Mouse (Mus musculus): ENCODE results near the gene Pde4c.
A peak's percentile ranks its signal among the peaks of the same experiment; 100 is the strongest.

Pde4c gene

DNA sequence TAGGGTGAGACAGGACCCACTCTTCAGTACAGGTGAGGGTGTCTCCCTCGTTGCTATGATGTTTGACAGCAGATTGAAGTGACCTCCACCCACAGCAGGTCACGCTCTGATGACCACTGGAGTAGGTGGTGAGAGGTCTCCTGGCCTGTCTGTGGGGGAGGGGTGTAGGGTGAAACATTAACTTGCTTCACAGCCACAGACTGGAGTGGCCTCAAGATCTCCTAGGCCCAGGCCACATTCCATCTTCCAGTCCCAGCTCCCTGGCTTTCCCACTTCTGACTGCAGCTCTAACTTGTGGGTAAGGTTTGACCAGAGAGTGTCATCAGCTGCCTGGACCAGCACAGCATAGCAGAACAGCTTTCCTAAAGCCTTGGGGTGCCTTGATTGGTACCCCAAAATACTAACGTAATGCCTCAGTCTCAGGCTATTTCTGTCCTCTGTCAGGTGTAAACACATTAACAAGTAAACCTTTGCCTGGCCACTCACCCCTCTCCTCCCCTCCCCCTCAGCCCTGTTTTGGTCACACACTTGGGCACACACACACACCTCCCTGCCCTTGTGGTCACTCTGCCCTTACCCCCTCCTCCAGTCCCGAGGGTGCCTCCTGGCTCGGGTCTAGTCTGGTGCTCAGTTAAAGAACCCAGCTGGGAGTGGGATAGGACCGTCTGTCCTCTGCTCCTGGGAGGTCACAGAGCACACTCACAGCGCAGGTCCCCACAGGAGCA, at the start of gene Pde4c:
Gene Pde4c (plus strand): TSS at position 235 of the 725 bp plus-strand sequence.
- DNase-seq = peak; percentile 97

DNA sequence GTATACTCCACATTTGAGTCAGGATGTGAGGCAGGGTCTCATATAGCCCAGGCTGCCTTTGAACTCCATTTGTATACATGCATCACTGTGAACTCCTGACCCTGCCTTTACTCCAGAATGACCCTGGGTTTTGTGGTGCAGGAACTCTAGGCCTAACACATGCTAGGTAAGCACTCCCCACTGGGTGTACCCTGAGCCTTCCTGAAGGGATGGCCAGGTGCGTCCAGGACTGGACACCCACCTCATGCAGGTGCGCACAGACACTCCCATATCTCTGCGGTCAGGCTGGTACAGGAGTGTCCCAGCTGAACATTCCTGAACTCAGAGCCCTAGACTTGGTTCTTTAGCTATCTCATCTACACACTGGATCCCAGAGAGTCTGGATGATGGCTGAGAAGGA, 49.4 kb upstream of the Pde4c start:
- DNase-seq = no peak

DNA sequence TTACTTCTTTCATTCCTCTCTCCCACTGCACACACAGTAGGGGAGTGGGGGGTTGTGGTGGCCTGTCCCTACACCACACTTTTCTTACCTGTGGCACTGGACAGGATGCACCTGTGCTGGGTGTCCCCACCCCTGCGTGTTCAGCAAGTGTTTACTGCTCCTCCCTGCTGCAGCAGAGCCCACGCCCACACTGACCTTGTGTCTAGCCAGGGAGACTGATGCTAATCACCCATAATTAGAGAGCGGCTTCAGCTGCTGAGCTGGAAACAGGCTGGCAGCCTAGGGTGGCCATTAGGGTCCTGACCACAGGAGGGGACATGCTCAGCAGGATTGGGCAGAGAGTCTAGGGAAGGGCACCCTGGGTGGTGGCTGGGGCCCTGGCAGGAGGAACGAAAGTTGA, 48.8 kb upstream of the Pde4c start:
- DNase-seq = peak; percentile 59

DNA sequence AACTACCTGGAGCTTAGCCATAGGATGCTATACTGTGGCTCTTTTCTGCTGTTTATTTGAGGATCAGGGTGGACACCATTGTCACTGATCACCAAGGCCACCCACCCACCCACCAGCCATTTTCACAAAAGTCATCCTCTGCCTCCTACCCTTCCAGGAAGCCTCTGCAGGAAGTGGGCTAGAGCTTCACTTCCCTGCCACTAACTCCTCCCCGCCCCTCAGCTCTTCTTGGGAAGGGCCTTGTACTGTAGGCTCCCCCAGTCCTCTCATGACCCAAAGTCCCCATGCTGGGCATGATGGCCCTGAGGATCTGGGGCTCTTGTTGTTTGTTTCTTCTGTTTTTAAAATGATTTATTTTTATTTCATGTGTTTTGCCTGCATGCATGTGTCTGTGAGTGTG, 48.2 kb upstream of the Pde4c start:
- DNase-seq = no peak

DNA sequence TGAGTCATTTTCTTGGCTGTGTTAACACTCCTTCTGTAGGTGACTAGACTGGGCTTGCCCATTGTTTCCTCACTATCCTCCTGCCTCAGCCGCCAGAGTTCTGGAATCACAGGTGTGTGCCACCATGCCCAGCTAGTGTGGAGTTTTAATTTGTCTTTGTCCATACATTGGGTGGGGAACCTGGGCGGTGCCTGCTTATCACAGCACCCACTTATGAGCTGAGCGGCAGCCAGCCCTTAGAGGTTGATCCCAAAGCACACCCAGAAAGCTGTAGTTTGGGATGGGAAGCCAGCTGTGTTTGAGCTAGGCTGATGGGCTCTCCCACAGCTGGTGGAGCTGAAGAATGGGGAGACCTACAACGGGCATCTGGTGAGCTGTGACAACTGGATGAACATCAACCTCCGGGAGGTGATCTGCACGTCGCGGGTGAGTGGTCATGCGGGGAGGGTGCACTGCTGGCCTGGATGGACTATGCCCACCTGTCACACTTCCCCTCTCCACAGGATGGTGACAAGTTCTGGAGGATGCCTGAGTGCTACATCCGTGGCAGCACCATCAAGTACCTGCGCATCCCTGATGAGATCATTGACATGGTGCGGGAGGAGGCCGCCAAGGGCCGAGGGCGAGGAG, 46.0 kb upstream of the Pde4c start:
- DNase-seq = peak; percentile 80

DNA sequence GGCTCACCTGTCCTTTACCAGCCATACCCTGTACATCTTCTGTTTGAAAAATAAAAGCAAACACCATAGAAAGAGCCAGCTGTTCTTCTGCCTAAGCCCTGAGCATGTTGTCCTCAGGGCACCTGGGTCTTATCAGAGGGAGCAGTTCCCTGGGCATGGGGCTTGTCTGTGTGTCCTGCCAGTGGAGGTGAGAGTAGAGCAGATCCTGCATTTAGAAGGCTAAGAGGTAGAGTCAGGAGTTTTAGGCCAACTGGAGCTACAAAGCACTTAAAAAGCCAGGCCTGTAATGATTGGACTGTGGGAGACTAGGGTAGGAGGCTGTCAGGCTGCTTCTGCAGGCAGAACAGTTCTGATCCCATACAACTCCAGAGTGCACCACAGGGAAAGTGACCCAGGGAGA, 44.8 kb upstream of the Pde4c start:
- no peak for DNase-seq

DNA sequence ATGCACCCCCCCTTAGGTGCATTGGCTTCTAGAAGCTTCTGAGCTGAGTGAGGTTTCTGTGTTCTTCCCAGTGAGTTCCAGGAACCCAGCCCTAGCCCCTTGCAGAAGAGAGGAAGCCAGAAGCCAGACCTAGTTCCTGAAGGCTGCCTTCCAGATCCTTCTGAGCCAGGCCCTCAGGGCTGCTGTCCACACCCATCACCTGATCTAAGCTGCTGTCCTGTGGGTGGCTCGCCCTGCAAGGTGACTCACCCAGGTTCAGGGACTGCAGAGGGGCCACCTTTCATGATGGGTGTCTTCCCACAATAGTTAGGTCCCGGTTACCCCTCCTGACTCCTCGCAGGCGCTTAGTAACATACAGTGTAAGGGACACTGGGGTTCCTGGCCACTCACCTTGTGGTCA, 44.1 kb upstream of the Pde4c start:
- DNase-seq = no peak

DNA sequence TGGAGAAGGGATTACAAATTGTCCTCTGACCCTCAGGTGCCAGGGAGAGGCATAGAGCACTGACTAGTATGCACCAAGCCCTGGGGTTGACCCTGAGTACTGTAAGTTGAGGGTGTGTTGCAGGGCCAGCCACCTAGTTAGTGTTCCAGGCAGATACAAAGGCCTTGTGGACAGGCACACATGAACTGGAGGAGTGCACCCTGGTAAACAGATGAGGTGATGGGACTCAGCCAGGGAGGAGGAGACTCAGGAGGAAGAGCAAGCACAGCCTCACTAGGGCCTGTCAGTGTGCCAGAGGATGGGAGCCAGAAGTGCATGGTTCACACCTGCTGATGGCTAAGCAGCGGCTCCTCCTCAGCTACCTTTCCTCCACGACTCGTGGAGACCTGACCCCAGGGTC, 43.5 kb upstream of the Pde4c start:
- peak; percentile 92 for DNase-seq

DNA sequence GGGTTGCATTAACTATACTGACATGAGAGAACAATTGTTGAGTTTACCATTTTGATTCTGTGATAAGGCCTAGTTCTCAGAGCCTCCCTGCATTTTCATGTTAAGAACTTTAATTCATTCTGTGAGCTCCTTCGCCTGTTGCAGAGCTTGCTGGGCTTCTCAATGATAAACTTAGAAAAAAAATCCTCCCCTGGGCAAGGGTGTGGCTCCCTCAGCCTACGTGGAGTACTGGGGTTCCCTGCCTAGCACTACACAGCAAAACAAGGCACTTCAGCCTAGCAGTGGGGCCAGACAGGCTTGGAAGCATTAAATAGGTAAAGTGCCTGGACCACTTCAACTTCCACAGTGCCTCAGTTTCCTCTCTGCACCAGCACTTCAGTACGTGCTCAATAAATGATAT, 42.1 kb upstream of the Pde4c start:
- DNase-seq = no peak

DNA sequence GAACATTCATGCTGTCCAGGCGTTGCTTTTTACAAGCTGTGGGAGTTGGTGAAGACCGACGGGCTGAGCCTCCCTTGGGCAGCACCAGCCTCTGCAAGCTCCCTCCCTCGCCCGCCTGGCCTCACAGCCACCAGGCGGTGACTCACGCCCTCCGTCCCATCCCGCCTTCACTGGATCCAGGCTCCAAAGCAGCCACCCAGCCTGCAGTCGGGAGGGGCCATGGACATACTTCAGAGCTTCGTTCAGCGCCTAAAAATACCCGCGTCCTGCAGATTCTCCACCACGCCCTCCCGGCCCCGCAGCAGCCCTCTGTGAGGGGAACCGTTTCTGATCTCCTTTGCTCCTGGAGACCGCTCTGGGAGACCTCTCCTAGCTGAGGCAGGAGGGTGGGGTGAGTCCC, 41.3 kb upstream of the Pde4c start:
- no peak for DNase-seq

DNA sequence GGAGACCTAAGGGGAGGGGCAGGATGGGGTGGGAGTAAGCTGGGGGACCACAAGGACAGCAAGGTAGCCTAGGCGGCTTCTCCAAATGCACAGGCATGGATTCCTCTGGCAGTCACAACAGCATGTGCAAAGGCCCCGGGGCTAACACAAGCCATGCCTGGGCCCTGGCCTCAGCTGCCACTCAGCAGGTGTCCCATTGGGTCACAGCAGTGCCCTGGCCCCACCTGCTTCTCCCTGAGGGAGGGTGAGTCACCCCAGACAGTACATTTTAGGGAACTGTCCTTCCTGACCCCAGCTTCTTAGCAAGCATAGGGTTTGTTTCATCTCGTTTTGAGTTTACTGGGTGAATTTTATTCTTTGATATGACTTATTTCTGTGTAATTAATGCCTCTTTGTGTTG, 40.8 kb upstream of the Pde4c start:
- DNase-seq = no peak

DNA sequence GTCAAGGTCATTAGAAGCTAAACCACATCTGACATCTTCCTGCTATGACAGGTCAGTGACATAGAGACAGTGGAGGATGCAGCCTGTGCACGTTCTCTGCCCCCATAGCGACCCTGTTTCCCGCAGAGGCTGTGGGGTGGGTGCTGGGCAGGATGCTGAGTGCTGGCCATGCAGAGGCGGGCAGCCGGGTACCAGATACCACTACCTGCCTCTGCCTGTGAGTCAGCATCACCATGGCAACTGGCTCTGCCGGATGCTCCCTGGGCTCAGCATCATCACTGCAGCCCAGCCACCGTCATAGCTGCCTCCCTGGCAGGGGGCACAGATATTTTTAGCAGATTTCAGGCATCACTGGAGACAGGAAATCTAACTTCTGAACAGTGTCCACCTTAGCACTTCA, 39.2 kb upstream of the Pde4c start:
- no peak for DNase-seq

DNA sequence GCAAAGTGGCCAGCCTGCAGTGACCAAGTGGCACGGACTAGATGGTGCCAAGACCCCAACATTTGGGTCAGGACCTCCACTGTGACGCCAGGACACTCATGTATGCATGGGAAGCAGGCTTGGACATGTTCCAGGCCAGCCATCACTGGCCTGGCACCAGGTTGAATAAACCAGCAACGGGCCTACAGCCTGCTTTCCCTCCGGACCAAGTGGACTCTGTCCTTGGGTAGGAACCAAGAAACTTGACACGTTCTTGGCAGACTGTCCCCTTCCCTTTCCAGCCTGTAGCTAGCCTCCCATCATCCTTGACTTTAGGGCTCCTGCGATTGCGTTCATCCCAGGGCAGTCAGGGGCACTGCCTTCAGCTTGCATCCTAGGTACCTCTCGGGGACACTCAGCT, 35.9 kb upstream of the Pde4c start:
- peak; percentile 87 for DNase-seq

DNA sequence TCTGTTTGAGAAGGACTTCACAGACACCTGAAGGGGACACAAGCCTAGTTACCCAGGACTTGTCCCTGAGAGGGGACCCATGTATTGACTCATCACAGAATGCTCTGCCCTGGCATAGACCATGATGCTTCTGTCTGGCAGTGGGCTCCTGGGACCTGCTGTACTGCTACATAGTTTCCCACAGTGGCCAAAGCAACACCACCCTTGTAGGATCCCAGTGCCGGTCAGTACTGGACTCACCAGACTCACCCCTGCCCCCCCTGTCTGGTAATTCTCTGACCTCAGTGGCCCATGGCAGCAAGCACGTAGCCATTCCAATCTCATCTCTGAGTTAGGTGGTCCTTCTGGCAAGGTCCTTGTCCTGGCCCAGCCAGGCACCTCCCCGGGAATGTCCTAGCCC, 35.4 kb upstream of the Pde4c start:
- DNase-seq = no peak

DNA sequence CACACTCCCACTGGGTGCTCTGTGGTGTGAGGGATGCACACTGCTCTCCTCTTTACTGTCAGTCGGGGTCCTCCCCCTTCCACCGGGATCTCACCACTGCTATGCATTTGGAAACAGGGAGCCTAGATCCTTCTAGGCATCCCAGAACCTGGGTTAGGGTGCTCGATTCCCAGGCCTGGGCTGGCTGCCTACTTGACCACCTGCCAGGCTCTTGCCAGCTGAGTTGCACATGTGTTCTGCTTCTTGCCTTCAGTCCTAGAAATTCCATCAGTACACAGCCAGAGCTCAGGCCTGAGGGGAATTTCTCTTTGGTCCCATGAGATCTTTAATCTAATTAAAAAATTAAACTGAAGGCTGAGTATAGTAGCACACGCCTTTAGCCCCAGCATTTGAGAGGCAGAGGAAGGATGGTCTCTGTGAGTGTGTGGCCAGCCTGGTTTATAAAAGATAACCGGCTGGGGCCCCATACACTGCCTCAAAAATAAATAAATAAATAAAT, 33.6 kb upstream of the Pde4c start:
- no peak for DNase-seq

DNA sequence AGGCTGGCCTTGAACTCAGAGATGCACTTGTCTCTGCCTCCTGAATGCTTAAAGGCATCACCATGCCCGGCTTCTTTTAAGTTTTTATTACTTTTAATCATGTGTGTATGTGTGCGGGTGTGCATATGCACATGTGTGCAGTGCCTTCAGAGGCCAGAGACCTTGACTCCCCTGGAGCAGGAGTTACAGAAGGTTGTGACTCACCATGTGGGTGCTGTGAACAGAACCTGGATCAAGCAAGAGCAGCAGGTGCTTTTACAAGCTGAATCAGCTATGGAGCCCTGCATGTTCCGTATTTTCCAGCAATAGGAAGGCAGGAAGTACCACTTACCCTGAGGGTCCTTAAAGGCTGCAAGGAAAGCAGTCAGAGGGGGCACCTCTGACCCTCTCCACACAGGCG, 32.3 kb upstream of the Pde4c start:
- no peak for DNase-seq

DNA sequence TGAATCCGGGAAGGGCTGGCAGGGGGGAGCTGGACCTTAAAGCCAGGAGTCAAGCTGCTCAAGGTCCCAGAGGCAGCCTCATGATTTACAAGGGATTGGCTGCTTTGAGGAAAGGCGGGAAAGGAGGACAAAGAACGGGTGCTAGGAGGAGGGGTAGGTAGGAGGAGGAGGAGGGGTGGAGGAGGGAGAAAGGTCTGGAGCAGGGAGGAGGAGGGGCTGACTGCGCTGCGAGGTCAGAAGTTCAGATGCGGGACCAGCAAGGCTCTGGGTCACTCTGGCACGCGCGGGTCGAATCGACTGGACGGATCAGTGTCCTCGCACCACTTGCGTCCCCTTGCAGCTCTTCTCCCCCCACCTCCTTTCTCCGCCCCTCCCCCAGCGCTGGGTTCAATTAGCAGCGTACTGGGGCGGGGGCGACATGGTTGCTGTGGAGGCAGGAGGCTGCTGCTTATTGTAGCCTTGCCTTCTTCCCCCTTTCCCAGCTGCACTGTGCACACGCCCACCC, 31.7 kb upstream of the Pde4c start:
- DNase-seq = peak; percentile 76

DNA sequence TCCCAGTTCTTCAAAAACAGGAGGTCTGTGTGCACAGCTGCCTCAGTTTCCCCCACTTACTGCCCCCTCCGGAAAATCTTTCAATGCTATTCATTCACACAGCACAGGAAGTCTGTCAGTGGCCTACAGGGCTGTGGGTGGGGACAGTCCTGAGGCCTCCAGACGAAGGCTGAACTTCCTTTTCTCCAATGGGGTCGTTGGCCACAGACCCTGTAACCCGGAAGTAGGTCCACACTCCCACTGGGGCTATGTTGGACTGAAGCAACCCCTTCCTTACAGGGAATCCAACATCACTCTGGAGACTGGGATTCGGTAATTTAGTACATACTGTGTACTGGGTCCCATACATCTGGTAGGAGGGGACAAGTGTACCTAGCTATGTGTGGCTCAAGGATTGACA, 29.9 kb upstream of the Pde4c start:
- DNase-seq = no peak

DNA sequence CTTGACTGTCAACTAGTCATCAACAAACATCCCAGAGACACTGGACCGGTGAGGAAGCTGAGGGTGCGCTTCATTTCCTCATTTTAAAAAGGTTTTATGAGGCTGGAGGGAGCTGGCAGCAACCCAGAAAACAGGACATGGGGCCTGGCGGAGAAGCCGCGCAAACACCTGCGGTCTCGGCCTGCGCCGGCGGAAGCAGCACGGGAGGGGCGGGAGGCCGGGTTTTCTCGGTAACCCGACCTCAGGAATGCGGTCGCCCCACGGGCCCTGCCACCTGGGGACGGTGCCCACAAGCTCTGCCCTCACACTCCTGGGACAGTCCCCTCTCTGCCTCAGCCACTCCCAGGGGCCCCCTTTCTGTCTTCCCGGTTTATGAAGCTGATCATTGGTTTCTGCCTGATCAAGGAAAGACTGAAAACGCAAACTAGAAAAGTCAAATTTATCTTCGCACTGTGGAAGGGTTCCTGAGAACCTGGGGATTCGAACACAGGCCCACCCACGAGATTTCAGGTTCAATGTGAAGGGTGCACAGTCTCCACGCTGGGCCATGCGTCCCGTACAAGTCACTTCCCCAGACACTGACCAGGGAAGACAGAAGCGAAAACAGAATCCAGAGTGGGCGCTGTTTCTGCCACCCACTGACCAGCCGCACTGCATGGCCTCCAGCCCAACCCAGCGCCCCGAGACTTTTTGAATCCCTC, 28.1 kb upstream of the Pde4c start:
- DNase-seq = peak; percentile 71

DNA sequence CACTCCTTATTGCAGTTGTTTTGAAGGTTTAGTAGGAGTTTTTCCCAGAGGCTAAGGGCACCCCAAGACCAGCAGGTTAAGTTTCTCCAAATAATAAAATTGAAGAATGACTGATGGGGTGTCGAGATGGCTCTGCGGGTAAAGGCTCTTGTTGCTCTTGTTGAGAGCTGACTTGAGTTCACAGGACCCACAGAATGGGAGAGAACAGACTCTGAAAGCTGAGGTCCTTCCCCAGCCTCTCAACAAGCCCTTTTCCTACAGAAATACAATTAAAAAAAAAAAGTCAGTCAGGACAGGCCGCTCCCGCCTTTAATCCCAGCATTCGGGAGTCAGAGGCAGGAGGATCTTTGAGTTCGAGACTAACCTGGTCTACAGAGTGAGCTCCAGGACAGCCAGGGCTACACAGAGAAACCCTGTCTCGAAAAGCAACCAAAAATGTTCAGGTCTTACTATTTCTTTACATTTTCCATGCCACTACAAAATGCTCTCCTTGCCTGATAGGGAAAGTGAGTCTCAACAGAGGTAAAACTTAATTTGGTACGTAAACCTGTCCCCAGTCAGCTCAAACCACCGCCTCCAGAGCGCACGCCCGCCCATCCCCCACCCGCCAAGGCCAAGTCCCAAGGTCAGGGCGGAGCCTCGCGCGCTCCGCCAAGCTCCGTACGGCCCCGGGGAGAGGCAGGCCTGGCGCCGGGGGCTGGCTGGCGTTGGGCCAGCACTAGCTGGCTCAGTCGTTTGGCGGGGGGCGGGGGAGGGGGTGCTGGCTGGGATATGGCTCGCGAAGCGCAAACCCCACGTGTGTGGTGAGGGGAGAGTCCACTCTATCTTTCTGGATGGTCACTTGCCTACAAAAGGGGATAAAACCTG, 27.3 kb upstream of the Pde4c start:
- DNase-seq = peak; percentile 73

DNA sequence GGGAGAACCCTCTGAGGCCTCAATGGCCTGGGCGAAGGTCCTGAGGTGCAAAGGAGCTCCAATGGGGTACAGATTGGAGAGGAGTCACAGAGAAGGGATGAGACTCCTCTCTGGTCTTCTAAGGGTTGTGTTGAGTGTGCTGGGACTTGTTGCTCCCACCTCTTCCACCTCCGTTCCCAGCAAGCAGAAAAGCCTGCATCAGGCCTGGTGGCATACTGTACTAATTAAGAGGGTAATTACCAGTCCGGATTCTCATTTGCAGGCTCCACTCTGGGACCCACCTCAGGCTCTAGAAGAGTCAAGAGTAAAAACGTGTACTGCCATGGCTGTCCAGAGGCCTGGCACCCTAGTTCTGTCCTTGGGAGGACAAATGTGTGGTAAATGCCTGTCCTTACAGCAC, 26.6 kb upstream of the Pde4c start:
- no peak for DNase-seq

DNA sequence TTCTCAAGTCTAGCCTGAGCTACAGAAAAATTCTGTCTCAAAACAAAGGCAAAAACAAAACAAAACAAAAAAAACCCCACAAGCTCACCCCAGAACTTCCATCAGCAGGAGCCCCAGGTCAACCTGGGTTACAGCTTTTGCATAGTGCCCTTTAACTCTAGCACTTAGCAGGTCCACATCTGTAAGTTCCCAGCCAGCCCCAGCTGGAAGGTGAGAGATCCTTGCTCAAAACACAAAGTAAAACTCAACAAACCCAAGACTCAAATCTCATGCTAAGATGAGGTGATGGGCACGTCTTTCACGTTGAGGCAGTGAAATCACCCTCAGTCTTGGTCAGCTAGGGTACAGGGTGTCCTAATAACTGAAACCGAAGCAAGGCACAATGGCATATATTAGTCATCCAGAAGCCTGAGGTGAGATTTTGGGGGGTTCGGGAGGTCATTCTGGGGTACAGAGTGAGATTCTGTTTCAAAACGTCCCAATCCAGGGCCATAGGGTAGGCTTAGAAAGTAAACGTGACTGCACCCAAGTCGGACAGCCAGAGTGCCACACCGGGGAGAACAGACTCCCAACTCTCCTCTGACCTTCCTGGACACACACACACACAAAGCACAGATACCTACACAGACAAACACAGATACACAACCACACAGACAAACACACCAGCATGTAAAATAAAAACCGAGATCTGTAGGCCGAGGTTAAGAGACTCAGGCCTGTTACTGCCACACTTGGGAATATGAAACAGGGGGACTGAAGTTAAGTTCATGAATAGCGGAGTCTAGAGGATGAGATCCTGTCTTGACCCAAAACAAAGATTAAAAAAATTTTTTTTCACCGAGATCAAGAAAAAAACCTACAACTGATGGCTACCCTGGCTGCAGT, 25.9 kb upstream of the Pde4c start:
- DNase-seq = no peak
